Mouse (Mus musculus) neural tube, embryonic 10.5 days (tissue): ENCODE data around the gene Hoxa6.

Experiments used
- DNase-seq: peaks from one replicate; pipeline ENCODE4 v3.0.0-alpha.2; 2017; ENCODE audit warnings: low spot score; ENCODE audit errors: extremely low spot score

Gene Hoxa6

DNA sequence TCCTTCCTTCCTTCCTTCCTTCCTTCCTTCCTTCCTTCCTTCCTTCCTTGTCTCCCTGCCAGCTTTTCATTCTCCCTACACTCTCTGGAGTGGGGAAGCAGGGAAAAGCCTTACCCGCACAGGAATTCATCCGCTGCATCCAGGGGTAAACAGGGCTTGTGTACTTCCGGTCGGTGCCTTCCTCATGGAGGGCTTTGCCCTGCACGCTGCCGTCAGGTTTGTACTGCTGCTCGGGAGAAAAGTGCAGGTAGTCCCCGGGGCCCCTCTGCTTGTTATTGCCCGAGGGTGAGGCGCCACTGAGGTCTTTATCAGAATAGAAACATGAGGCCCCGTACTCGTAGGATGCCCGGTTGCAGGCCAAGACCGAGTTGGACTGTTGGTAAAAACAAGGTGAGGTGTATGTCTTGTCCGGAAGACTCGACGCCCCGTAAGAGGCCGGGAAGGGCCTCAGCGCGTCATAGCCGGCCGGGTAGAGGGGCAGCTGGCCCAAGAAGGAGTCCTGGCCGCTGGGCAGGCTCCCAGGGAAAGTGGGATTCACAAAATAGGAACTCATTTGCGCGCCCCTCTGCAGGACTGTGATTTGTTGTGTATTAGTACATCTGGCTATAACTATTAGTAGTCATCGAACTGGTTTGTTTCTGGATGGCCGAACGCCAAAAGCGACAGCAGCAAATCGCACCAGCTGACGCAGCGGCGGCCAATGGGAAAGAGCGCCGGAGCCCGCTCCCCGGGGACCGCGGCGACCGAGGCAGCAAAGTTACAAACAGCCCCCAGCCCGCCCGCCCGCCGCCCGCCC, at the start of gene Hoxa6:
TSS of gene Hoxa6 (minus strand) at position 651 of the 796 bp plus-strand sequence.
- no peak for DNase-seq

DNA sequence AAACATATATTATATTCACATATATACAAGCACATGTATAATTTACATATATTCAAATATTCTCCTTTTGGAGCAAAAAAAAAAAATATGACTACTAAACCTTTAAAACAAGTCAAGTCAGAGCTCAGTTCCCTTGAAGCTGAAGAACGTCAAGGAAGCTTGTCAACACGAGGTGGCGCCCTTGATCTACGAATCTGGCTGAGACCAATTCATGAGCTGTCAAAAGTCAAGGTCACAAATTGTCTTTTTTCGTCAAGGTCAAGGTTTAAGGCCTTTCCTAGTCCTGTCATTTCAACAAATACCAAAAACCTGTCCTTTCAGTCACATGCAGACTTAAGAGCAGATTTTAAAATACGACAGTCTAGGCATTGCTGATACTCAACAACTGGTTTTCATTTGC, 48.4 kb upstream of the Hoxa6 start:
- peak; percentile 86 for DNase-seq

DNA sequence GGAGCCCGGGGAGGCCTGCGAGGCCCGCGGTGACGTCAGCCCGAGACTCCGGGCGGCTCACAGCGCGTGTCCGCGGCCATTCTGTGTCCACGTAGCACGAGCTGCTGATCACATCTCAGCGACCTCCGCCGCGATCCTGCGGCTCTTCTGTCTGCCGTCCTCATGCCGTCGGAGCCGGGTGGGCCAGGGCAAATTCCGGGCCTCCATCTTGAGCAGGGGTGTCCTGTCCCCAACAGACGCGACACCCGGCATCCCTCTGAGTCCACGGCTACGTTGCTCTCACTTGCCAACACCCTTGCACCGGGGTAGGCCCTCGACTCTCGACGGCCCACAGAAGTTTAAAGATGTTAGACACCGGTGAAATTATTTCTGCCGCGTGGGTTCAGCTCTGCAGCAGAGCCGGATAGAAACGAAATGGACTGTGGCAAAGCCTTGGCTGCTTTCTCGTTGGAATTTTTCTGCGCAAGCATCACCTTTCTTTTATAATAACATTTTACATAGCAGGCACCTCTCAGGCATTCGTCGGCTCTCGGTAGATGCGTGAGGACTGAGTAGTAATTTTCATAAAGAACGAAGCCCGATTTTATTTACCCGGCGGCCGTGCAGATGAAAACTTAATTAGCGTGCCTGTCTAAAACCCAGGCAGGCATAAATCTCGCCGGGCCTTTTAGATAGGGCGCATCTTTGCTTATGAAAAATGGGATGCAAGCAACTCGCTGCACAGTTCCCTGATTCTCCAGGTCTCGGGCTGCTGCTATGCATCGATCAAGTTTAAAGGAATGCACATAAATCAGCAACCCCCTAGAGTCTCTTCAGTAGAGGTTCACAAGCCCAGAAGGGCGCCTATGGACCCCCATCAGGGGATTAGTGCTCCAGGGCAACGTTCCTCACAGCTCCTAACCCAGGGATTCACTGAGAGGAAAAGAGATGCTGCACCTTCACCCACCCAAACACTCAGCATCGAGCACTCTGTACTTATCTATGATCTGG, 45.3 kb upstream of the Hoxa6 start:
- DNase-seq: no peak

DNA sequence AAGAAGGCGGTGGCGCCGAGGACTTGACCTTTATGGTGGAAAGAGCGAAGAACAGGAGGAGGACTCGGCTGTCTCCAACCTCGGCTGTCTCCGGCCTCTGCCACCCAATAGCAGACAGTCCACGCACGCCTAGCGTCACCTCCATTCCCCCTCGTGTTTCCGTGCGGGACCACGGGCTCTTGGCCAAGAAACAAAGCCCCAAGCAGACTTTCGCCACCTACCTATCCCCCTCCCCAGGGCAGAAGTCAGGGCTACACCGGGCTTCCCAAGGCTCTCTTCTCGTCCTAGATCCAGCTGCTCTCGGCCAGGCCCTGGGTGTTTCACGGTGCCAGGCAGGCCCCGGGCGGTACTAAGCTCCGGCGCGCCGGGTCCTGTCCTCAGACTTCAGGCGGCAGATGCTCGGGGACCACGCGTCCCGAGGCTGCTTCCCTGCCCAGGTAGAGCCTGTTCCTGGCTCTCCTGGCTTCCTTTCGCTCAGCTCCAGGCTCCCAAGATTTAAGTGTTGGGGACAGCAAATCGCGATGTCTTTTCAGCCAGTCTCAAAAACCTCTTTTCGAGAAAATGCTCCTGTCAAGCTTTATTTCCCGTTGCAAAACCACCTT, 44.4 kb upstream of the Hoxa6 start:
- no peak for DNase-seq

DNA sequence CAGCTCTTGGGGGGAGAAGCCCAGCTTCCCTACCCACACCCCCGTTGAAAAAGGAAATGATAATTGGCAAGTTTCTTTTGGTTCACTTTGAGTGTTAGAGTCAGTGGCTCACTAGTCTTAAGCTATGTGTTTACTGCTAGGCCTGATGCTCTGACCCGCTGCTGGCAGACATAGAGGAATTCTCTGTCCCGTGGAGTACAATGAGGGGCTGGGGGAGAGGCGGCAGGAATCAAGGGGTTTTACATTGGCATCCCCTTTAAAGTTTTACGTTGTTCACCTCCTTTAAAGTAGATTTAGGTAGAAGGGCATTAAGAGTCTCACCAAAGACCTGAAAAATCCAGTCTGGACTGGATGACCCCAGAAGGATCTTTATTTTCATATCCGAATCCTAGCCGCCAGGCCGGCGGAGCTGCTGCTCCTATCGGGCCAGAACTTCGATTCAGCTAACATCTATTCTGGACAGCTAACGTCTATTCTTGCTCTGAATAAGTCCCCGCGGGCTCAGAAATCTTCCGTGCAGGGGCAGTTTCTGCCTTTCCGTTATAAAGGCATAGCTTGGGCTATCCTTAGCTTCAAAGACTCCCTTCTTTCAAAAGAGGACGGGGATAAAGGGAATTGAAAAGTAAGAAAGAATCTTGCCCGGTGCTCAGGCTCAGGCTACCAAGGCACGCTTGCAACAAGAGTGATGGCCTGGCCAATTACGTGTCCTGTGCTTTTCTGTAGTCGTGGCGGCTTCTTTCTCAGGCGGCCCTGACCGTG, 43.7 kb upstream of the Hoxa6 start:
- DNase-seq: no peak

DNA sequence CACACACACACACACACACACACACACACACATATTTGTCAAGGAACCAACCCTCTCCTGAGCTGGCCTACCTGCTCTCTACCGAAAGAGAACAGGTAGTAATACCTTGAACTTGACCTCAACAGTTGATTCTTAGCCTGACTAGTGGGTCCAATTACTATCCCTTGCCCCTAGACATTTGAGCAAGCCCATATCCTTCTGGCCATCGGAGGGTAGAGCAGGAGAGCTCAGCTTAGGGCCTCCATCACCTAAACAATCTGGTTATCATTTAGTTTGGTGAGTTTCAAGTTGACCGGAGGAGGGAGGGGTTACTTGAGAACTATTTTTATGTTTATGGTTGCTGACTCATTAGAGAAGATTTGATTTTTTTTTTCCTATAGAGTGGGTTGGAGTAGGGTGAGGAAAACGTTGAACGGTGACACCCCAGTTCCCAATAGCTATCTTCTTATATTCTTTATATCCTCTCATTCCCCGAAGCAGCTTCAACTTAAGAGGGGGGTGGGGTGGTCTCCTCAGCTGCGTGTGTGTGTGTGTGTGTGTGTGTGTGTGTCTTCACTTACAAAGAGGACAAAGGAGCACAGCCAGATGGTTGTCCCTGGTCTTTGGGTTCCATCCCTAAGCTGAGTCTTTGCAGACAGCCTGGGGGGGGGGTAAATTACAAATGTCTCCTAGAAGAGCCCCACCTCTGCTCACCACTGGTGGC, 42.8 kb upstream of the Hoxa6 start:
- DNase-seq: no peak

DNA sequence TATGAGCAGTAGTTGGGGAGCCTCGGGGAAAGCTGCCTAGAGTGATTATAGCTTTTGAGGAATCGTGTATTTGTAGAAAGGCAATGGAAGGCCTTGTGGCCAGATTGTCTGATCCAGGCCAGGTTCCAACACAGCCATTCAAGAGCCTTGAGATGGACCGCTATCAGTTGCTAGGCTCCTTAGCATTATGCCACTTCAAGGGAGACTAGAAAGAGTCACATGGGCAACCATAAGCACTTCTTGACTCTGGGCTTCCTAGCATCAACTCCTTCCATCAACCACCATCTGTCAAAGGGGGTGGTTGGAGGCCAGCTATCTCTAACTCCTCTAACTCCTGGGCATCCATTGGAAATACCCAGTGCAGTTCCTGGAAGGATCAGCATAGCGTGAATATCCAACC, 41.3 kb upstream of the Hoxa6 start:
- DNase-seq: peak; percentile 56

DNA sequence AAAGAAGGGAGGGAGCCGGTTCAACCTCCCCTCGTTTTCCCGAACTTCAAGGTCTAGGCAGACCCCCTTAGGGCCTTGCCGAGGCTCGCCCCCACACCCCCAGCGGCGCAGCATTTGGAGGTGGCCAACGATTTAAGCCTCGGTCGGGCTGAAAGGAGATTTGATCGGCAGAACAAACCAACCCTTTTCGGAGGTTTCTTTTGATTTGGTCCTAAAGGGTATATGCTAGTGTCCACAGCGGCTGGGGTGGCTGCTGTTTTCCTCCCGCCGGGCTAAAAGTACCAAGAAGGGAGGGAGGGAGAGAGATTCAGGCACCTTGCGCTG, 40.9 kb upstream of the Hoxa6 start:
- peak; percentile 55 for DNase-seq

DNA sequence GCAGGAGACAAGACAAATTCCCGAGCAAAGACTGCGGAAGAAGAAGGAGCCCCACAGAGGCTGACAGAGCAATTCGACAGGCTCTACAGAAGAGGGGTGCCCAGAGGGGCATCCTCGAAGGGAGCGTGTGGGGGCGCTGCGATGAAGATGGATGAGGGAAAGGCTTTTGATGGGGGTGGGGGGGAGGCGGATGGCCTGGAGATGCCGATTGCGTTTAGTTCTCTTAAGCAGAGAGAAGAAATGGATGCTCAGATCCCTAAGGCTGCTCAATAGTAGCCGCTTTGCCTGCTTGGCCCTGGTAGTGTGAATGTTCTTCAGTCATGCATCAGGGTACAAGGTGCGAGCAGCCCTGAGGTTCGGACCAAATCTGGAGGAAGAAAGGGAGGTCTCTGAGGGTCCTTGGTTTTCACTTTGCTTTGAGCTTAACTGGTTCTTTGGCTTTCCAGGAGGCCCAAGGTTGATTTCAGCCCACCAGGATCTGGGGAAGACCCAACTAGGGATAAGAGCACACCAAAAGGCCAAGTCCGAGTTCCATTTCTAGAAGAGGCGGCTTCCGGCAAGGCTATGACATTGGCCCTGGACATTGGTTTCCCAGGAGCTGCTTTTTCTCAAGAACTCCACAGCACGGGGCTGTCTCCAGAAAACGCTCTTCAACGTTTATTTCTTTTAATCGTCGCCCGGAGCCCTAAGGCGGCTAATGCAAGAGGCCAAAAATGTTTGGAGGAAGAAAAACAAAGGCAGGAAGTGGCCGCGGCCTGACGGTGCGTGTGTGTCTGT, 40.3 kb upstream of the Hoxa6 start:
- DNase-seq: peak; percentile 70

DNA sequence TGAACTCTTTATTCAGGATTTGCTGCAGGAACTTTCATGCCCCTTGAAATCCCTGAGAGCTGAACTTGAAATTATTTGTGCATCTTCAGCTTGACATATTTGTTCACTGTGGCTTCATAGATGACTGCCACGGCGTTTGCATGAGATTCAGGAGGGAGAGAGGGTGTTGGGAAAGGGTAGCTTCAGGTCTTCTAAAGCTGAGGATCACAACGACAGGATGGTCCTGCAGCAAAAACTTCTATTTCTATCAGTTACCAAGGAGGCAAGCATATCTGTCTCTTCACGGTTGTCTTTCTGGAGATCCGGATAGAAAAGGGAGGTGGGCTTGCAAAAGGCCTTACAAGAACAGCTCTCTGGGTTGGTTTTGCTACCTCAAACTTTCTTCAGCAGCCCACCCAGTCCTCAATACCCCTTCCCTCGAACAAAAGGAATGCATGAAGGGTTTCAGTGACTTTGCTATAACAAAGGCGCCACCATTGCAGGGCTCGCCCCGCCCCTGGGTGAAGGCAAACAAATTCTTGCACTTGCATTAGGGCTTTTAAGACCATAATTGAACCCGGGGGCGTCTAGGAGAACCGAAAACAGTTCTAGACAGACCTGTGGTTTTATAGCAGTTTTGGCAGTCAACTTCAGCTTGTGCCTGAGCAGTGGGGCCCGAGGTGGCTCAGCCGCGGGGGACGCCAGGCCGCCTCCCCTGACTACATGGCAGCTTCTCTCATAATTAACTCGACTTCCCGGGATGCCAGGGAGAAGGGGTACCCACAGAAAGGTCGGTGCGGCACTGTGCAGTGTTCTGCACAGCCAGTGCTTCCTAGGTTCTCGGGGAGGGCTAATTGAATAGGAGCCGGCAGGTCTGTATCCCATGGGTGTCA, 39.5 kb upstream of the Hoxa6 start:
- no peak for DNase-seq

DNA sequence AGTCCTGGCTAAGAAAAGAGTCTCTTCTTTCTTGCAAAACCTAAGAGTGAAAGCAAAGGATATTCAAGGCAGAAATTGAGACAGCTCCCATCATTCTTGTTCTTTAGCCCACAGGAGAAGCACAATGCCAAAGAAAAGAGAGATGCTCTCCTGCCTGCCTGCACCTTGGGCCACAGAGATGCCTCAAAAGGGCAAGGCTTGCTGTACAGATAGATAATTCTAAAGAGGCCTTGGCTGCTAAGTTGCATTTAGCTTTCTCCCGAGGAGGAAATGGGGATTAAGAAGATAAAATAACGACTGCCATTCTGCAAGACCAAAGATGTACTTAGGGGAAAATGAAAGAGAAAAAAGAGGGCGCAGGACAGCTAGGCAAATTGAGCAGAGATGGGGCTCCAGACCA, 38.4 kb upstream of the Hoxa6 start:
- DNase-seq: no peak

DNA sequence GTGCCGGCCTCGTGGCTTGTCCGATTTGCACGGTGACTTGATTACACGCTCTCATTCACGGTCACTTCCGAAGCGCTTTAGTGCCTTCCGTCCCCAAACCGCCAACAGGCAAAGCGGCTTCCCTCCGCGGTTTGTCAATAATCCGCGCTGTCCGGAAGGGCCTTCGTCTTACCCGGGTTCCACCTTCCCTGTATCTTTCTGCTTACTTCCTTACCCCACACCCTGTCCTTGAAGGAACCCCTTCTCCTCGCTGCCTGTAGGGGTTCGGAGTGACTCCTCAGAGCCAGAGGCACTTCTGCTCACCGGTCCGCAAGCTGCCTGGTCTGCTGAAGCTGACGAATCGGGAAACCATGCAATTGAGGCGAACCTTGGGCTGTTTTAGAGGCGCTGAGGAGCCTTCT, 37.9 kb upstream of the Hoxa6 start:
- DNase-seq: no peak

DNA sequence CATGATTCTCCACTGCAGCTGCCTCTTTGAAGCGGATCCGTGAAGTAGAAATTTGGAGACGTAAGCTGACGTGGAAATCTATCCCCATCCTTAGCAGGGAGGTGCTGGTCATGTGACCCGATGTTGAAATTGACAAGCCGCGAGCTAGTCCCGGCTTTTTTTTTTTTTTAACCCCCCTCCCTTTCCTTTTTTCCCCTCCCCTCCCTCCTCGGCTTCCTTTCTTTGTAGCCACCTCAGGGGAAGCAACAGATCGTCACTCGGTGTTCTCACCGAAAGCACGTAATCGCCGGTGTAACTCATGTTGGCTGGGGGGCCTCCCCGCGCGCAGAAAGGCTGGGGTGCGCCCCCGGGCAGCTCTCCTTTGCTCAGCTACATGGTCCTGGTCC, 37.2 kb upstream of the Hoxa6 start, which contains the start of gene Hoxa11:
TSS of gene Hoxa11 (minus strand) at position 54 of the 386 bp plus-strand sequence.
- no peak for DNase-seq

DNA sequence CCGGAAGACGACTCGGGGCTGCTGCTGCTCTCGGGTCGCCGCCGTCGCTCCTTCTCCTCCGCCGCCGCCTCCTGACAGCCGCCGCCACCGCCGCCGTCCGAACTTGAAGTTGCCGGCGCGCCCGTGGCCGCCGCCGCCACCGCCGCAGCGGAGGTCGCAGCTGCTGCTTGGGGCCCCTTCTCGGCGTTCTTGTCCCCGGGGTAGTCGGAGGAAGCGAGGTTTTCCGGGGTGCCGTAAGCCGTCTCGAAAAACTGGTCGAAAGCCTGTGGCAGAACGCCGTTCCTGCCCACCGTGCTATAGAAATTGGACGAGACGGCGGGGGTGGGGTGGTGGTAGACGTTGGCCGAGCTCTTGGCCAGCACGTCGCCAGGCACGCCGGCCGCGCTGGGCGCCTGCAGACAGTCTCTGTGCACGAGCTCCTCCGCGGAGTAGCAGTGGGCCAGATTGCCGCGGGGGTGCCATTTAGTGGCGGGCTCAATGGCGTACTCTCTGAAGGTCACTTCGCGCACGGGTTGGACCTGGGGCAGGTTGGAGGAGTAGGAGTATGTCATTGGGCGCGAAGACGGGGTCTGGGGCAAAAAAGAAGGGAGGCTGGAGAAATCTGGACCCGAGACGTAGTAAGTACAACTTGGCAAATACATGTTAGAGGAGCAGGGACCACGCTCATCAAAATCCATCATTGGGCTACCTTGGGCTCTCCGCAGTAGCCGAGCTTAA, 36.7 kb upstream of the Hoxa6 start:
- DNase-seq: no peak

DNA sequence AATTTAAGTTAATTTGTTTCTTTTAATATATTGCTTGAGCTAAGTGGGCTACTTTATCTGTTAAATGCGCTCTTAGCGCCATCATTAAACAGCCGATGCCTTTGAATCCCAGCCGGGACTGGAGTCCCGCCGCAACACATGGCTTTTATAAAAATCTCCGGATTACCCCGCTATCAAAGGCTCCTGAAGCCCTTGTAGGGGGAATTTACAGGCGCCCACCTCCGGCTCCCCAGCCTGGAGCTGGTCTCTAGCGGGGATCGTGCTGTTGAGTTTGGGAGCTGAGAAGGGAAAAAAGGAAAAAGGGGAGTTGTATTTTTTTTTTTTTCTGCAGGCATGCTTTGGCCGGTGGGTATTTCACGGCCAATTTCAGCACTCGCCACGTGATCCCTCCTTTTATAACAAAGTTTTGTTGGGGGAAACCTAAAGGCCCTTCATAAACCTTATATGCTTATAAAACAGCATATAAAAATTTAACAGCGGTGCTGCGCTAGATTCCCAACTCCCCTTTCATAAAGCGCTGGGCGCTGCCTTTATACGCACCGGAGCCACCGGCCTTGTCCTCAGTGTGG, 36.0 kb upstream of the Hoxa6 start:
- DNase-seq: no peak

DNA sequence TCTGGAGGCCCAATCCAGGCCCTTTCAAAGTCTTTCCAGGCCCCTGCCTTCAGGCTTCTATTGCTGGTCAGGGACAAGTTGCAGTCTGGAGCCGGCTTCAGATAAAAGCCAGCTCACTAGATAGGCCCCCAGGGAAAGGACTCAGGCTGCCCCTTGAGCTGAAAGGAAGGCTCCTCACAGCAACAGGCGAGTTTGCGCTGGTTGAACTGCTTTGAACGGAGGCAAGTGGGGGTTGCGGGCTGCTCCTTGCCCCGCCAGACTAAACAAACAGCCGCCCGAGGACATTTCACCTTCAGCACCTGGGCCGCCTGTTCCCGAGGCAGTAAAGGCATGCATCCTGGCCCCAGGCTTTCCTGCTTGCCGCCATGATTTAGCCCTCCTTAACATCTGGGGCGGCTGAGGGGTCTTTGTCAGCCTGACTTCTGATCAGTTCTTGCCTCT, 35.2 kb upstream of the Hoxa6 start:
- no peak for DNase-seq

DNA sequence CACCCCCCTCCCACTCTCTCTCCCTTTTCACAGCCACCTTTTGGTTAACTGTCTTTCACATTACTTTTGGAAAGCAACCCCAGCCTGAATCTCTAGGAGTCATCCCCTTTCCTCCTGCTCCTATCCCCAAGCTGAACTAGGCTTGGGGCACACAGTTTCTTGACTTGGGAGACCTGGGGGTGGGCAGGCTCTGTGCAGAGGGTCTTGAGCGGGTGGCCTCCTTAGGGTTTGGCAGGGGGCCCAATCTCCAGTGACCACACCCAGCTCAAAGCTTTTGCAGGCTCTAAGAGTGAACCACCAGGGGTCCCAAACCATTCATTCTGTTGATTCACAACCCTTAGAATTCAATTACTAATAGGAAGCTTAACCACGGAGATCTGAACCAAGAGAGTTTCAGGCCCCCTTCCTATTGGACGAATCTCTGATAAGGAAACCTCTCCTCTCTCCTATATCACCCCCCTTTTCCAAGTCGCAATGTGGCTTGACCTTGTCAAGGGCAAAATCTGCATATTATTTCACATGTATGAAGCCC, 34.3 kb upstream of the Hoxa6 start:
- no peak for DNase-seq
